Mouse (Mus musculus) brain, embryonic 14.5 days (tissue): ENCODE results near the gene Esyt2. TPM values are rescaled to one million over a fixed set of nuclear protein-coding genes. Genes with fewer than 3 reads are reported as not detected.
A peak's percentile ranks its signal among the peaks of the same experiment; 100 is the strongest.

Experiments
- DNase-seq: peaks from one replicate; pipeline ENCODE4 v3.0.0-alpha.2; 2011; ENCODE audit warnings: low read depth
- CTCF ChIP-seq: fragments of 200-500 bp; IDR thresholded peaks from 2 replicates; pipeline ENCODE4 v1.5.1; 2012; ENCODE audit warnings: inconsistent platforms, mild to moderate bottlenecking, moderate library complexity, borderline replicate concordance; ENCODE audit not compliant: insufficient read depth, insufficient read length; ENCODE audit errors: extremely low read depth
- POLR2A ChIP-seq: fragments of 200-500 bp; IDR thresholded peaks from 2 replicates; pipeline ENCODE4 v1.6.1; 2012; ENCODE audit warnings: mild to moderate bottlenecking, inconsistent platforms, borderline replicate concordance; ENCODE audit not compliant: poor library complexity, insufficient read depth, insufficient read length, severe bottlenecking; ENCODE audit errors: extremely low read depth
- polyA plus RNA-seq: library from polyadenylated mRNA; depleted of rRNA; stranded (reverse); fragments of >200 nt; gene quantifications from 2 replicates; pipeline ENCODE4 v1.2.3, GENCODE M21; 2012

Gene Esyt2
- polyA plus RNA-seq, 1 experiment = 13.4 TPM

DNA sequence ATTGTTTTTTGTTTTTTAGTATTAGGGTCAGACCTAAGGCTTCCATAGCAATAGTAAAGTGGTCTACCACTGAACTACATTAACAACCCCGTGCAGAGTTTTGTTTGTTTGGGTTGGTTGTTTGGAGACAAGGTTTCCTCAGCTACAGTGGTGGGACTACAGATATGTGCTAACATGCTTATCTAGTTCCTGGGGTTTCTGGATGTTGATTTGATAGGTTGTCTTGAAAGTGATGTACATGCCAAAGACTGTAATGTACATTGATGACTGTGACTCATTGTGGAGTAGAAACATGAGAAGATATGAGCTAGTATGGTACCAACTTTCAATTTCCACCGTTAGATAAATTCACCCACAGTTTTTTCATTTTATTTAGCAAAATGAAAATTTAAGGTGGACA is 2.5 kb downstream of the Esyt2 start:
- no peak for TF ChIP-seq POLR2A
- no peak for TF ChIP-seq CTCF
- DNase-seq = no peak

DNA sequence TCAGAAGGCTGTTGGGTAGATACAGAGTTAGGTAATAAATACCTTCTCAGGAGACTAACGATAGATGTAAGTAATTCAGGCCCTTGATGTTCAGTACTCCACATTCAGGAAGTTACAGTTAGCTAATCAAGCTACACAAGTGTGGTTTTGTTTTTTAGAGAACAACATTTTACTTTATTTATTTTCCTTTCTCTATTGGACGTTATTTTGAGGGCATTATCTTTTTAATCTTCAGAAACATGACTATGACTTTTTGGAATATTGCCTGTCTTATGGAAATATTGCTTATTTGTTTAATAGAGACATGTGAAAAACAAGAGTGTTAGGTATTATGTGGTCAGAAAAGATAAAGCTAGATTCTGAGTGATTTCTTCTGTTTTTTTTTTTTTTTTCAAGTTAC is 12.2 kb downstream of the Esyt2 start:
- DNase-seq = no peak
- TF ChIP-seq POLR2A (no peak), CTCF (no peak)

DNA sequence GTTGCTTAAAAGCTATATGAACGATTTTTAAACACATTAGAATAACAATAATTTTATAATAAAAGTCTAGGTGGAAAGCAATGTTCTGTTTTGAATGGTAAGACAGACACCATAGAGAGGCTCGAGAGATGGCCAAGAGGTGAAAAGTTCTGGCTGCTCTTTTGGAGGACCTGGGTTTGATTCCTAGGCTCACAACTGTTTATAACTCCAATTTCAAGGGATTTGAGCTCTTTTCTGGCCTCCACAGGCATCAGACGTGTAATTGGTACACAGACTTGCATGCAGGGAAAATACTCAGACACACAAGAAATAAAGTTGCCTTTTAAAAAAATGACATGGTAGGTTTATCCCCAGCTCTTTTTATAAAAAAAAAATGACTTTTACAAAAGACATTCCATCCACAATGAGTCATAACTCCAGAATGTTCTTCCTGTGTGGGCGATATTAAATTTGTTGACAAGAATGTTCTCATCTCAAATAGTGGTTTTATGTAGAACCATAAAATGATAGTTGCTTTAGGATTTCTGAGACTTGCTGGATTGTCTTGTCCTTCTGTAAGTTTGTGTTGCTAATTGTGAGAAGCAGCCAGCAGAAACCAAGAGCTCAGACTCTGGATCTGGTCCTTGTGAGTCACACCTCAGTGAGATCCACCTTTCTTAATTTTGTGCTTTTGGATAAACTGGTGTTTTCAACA is 12.8 kb downstream of the Esyt2 start:
- no peak for TF ChIP-seq POLR2A
- no peak for TF ChIP-seq CTCF

DNA sequence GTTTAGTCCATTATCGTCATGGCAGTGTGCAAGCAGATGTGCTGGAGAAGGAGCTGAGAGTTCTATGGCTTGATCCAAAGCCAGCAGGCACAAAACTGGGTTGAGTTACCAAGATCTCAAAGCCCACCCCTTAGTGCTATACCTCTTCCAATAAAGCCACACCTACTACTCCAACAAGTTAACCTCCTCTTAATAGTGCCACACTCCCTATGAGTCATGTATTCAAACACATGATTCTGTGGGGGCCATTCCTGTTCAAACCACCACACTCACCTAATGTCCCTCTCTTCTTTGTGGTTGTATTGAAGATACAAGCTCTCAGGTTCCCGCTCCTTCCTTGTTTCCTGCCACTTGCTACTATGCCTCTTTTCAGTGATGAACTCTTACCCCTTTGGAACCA is 18.9 kb downstream of the Esyt2 start:
- TF ChIP-seq POLR2A (no peak), CTCF (no peak)
- no peak for DNase-seq

More for the DNA sequence above, 12.8 kb downstream of the Esyt2 start:
- DNase-seq = no peak

DNA sequence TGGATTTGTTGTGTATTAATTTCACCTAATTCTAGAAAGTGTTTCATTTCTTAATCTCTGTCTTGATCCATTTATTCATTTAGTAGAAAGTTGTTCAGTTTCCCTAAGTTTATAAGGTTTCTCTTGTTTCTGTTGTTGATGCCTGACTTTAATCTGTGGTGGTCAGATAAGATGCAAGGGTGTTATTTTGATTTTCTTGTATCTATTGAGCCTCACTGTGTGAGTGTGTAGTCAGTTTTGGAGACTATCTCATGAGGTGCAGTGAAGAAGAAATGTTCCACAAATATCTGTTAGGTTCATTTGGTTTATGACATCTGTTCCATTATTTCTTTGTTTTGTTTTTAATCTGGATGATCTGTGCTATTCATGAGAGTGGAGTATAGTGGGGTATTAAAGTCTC is 21.2 kb downstream of the Esyt2 start:
- TF ChIP-seq CTCF = no peak
- TF ChIP-seq POLR2A = no peak
- DNase-seq = no peak

DNA sequence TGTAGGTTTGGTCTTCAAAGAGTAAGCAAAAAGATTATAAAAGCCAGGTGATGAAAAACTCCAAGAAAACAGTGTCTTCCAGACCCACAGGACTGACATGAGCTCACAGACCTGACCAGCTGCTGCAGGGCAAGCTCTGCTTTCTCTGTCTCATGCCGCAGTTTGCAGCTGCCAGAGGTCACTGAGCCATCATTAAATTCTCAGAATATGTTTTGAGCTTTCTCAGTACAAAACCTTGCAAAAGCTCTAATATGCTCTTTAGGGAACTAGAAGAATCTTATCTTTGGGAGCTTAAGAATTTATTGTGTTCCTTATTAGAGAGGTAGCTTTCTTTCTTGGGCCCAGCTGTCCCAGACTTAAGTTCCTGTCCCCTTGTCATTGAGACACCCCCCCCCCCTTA is 25.0 kb downstream of the Esyt2 start:
- DNase-seq = no peak
- TF ChIP-seq CTCF (no peak), POLR2A (no peak)

DNA sequence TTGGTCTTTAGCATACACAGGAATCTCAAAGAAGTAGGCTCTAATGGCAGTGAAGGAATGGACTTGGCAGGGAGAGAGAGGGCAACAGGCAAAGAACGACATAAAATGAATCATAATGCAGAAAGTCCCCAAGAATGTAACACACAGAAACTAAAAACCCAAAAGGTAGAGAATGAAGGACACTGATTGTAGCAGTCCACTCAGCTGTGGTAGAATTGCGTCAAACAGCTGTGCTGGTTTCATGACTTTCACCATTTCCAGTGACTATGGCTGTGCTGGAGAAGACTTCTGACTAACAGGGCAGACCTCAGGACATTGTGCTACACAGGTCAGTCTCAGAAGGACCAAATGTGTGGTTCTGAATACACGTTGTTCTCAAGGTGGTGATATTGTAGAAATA is 26.9 kb downstream of the Esyt2 start:
- no peak for TF ChIP-seq CTCF
- TF ChIP-seq POLR2A = no peak
- no peak for DNase-seq

DNA sequence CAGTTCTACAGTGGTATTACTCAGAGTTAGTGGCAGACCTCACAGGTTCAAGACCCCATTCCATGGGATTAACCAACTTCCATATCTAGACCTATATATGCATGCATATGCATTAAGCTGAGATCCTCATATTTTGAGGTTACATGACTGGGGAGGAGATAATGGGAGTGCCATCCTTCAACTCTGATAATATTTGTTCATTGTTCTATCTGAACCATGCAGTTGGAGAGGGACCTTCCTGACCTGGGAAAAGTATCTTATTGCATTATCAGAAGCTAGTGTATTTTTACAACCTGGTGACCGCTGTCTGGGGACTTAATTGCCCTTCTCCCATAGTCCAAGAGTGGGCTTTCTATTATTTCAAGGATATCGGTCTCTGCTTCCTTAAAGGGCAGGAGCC is 27.6 kb downstream of the Esyt2 start:
- no peak for DNase-seq
- TF ChIP-seq CTCF = no peak
- TF ChIP-seq POLR2A = no peak

DNA sequence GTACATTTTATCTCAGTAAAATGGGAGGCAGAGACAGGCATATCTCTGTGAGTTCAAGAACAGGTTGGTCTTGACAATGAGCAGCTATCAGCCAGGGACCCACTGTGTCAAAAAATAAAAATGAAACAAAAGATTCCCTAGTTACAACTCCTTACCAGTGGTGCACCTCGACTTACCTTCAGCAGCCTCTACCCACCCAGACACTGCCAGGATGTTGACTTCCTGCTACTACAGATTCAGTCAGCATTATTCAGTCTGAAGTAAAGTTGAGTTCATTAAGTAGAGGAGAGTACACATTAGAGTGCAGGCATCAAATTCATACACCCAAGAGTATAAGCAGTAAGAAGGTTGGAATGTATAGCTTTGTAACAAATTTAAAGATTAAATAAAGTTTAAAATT is 32.8 kb downstream of the Esyt2 start:
- TF ChIP-seq POLR2A (no peak), CTCF (no peak)

DNA sequence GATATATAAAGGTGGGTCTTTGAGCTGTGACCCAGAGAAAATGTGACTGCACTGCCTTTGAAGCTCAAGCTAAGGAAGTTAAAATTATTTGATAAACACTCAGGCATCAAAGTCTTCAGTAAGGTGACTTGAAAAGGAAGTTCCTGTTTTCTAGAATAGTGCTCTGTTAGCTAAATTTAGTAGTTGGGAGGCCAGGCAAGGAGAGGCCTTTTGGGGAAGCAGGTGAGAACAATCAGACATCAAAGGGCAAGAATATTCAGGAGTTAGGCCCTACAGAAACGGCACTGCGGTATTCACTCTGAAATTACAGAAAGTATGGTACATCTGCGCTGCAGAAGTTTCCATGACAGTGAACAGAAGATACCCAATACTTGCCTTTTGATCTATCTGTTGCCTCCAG is 34.5 kb downstream of the Esyt2 start:
- TF ChIP-seq CTCF (no peak), POLR2A (no peak)
- no peak for DNase-seq

More for the DNA sequence above, 32.8 kb downstream of the Esyt2 start:
- DNase-seq = no peak

DNA sequence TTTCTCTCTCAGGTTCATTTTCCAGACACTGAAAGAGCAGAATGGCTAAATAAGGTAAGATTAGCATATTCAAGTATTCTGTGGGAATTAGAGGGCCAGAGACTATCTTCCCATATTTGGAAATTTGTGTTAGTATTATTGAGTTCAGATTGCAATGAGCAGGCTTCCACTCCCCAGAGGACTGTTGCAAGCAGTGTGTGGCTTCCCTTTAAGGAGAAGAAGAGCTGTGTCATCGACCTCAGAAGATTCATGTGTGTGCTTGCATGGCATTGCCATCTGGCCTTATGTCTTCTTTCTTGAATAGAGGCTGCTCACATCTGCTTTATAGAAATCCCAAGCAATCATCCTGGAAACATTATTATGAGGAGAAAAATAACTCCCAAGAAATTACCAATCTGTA is 36.8 kb downstream of the Esyt2 start:
- TF ChIP-seq POLR2A = no peak
- TF ChIP-seq CTCF = no peak

DNA sequence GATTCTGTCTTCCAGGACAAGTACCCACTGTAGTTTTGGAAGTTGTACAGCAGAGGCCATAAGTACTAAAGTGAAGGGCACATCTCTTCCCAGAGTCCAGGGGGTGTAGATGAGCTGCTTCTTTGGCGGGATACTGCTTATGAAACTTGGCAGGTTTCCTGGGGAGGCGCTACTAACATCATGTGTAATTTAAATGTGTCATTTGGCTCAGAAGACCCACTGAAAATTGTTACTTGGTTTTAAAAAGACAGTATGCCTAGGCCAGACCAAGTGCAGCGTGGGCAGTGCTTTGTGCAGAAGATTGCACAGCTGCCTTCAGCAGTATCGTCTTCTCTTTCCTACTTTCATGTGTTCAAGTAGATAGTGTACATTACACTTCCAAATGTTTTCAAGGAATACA is 44.5 kb downstream of the Esyt2 start:
- DNase-seq = peak; percentile 40
- no peak for TF ChIP-seq CTCF
- no peak for TF ChIP-seq POLR2A

More for the DNA sequence above, 36.8 kb downstream of the Esyt2 start:
- DNase-seq = no peak

DNA sequence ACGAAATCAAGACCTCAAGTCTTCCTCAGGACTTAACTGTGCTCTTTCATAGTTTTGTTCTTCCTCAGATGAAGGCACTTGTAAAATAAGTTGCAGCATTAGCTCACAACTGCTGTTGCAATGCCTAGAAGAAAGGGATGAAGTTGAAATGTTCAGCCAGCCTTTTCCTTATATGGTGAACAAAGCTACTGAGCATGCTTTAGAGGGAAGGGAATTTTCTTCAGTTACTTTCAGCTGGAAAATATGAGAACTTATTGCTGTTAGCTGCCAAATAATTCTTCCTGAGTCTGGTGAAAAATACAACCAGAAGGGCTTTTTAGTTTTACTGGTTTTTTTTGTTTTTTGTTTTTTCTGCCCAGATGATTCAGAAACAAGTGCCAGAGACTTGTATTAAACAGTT is 45.2 kb downstream of the Esyt2 start:
- no peak for DNase-seq
- TF ChIP-seq POLR2A = no peak
- TF ChIP-seq CTCF = no peak

DNA sequence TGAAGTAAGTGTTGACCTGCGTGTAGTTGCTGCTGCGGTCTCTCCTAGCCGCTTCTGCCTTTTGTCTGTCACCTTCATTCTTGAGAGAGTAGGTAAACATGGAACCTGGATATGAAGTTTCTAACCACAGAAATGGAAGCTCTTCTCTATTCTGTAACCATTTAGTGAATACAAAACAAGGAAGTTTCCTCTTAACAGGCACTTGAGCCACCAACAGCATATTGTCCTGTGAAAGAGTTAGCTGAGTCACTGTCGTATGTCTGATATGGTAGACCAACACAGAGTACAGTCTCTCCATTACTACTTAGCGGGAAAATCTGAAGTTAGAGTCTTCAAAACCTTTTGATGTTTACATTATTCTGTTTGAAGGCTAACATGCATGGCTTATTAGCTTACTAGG is 53.3 kb downstream of the Esyt2 start:
- no peak for DNase-seq
- TF ChIP-seq CTCF (no peak), POLR2A (no peak)
